Mouse (Mus musculus) limb, embryonic 11.5 days (tissue): Measurements from ENCODE around the gene Kat6b. TPM values are rescaled to one million over a fixed set of nuclear protein-coding genes. Genes with fewer than 3 reads are reported as not detected.
A peak's percentile ranks its signal among the peaks of the same experiment; 100 is the strongest.

ENCODE experiments used
- ATAC-seq: fragments of 200-750 bp; cut with Nextera tagmentation; 2 replicates; pipeline ENCODE4 v1.8.0; 2017; ENCODE audit warnings: low read depth; ENCODE audit not compliant: insufficient number of reproducible peaks, low FRiP score, low TSS enrichment
- DNase-seq: peaks from one replicate; pipeline ENCODE4 v3.0.0-alpha.2; 2015; ENCODE audit warnings: low spot score
- H3K27ac ChIP-seq: fragments of 300-500 bp; sonication (generic); replicated peaks from 2 replicates; pipeline ENCODE4 v1.5.1; 2014; ENCODE audit warnings: low read depth, mild to moderate bottlenecking, low read length
- H3K27me3 ChIP-seq: fragments of 300-500 bp; sonication (generic); 2 replicates; pipeline ENCODE4 v1.6.1; 2014; ENCODE audit warnings: mild to moderate bottlenecking, low read length, mixed read lengths; ENCODE audit not compliant: control insufficient read depth, insufficient read depth
- H3K36me3 ChIP-seq: fragments of 300-500 bp; sonication (generic); 2 replicates; pipeline ENCODE4 v1.6.1; 2014; ENCODE audit warnings: mild to moderate bottlenecking, low read length, moderate library complexity, mixed read lengths; ENCODE audit not compliant: control insufficient read depth, insufficient read depth
- H3K4me1 ChIP-seq: fragments of 300-500 bp; sonication (generic); 2 replicates; pipeline ENCODE4 v1.6.1; 2014; ENCODE audit warnings: low read length, mixed read lengths; ENCODE audit not compliant: control insufficient read depth, insufficient read depth
- H3K4me2 ChIP-seq: fragments of 300-500 bp; sonication (generic); 2 replicates; pipeline ENCODE4 v1.6.1; 2014; ENCODE audit warnings: low read depth, mild to moderate bottlenecking, moderate library complexity; ENCODE audit not compliant: severe bottlenecking
- H3K4me3 ChIP-seq: fragments of 300-500 bp; sonication (generic); 2 replicates; pipeline ENCODE4 v1.5.1; 2014; ENCODE audit warnings: low read depth, low read length
- H3K9ac ChIP-seq: fragments of 300-500 bp; sonication (generic); 2 replicates; pipeline ENCODE4 v1.6.1; 2014; ENCODE audit warnings: mild to moderate bottlenecking, low read length
- H3K9me3 ChIP-seq: fragments of 300-500 bp; sonication (generic); 2 replicates; pipeline ENCODE4 v1.6.1; 2016; ENCODE audit warnings: low read length; ENCODE audit not compliant: control insufficient read depth
- WGBS: fragments of 180-500 bp; shearing (Covaris S2); extraction: QIAGEN DNeasy Blood & Tissue Kit; methylation state at CpG from one replicate; pipeline ENCODE4 v1.1.7; 2014; 5-methylcytosine and 5-hydroxymethylcytosine counted together
- polyA plus RNA-seq: library from polyadenylated mRNA; unstranded; fragments of >200 nt; fragmentation: Nextera tagmentation; extraction: Ambion mirVana; gene quantifications from 2 replicates; pipeline ENCODE4 v1.2.1, GENCODE M21; 2014

Kat6b gene
- polyA plus RNA-seq, 1 experiment from 2014 or later = 22.8 TPM

- ATAC-seq (no peak), DNase-seq (no peak)
- Histone ChIP-seq H3K27ac (no peak overlapping the region), H3K36me3 (no peaks in the 10 kb centered on the region), H3K4me2 (no peak overlapping the region), H3K4me1 (no peaks in the 10 kb centered on the region), H3K4me3 (no peak overlapping the region), H3K9ac (no peak overlapping the region), H3K9me3 (no peaks in the 10 kb centered on the region), H3K27me3 (no peaks in the 10 kb centered on the region)
- 93% methylated on average over 2 of the region's 2 CpGs for WGBS
Observed at GRCm38 (mm10) chr14:21453896-21454295, 27.3 kb upstream of the Kat6b start.

DNA sequence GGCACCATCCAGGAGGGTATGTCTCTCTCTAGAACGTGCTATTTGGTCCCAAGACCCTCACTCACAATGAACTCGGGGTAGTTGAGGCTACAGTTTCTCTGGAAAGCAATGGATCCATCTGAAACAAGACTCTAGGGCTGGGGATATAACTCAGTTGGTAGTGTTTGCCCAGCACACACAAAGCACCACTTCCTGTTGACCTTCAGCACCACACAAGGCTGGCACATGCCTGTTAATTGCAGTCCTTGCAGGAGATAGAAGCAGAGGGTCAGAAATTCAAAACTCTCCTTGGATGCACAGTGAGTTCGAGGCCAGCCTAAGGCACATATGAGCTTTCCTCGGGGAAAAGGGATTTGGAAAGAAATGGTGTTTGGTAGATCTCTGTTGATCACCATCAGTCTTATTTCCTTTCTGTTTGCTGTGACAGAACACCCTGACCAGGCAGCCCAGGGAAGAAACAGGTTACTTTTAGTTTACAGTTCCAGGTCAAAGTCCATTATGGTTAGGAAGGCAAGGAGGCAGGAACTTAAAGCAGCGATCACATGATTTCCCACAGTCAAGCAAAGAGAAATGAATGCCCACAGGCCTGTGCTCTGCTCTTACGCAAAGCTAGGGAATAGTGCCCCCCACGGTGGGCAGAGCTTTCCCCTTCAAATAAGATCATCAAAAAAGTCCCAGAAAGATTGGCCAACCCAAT is 25.4 kb upstream of the Kat6b start:
- Histone ChIP-seq H3K27me3 (no peaks in the 10 kb centered on the region), H3K4me2 (no peak overlapping the region), H3K36me3 (no peaks in the 10 kb centered on the region), H3K27ac (no peak overlapping the region), H3K4me3 (no peak overlapping the region), H3K9ac (no peak overlapping the region), H3K9me3 (no peaks in the 10 kb centered on the region), H3K4me1 (no peaks in the 10 kb centered on the region)
- 94% methylated on average over 7 of the region's 7 CpGs for WGBS
- ATAC-seq (no peak), DNase-seq (no peak)

DNA sequence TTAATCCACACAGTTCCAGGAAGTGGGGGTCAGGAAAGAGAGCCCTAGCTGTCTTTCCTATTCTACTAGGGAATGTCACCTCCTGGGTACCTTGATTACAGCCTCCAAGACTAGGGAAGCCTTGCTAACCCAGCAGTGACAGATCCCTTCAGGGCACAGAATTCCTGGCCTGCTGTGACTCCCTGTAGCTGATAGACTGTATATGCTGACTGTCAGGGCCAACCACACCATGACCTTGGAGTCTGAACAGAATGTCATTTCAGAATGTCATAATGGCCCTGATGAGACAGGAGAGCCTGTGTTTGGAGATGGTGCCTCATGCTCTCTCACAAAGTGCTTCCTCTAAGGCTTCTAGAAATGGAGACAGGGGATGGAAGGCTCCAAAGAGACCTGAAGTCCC is 24.7 kb upstream of the Kat6b start:
- no peak overlapping the region for H3K9ac ChIP-seq
- no peak overlapping the region for H3K4me3 ChIP-seq
- DNase-seq (no peak), ATAC-seq (no peak)
- H3K4me2 ChIP-seq = no peak overlapping the region
- H3K4me1 ChIP-seq = no peaks in the 10 kb centered on the region
- no peaks in the 10 kb centered on the region for H3K36me3 ChIP-seq
- H3K27me3 ChIP-seq = no peaks in the 10 kb centered on the region
- H3K9me3 ChIP-seq = no peaks in the 10 kb centered on the region
- no peak overlapping the region for H3K27ac ChIP-seq

- DNase-seq (no peak), ATAC-seq (no peak)
- Histone ChIP-seq H3K4me3 (no peak overlapping the region), H3K36me3 (no peaks in the 10 kb centered on the region), H3K9me3 (no peaks in the 10 kb centered on the region), H3K4me2 (no peak overlapping the region), H3K27ac (no peak overlapping the region), H3K4me1 (peaks cover 6% of the 10 kb centered on the region; the same call in 1 of the 2 replicates), H3K27me3 (no peaks in the 10 kb centered on the region), H3K9ac (no peak overlapping the region)
- 89% methylated on average over 5 of the region's 5 CpGs for WGBS
Observed at GRCm38 (mm10) chr14:21457876-21458275, 23.4 kb upstream of the Kat6b start.

GRCm38 (mm10) chr14:21458696-21459095 is 22.5 kb upstream of the Kat6b start:
- H3K4me3 ChIP-seq = no peak overlapping the region

GRCm38 (mm10) chr14:21459163-21459562 is 22.1 kb upstream of the Kat6b start:
- H3K9me3 ChIP-seq = no peaks in the 10 kb centered on the region
- DNase-seq = no peak
- no peak overlapping the region for H3K9ac ChIP-seq
- no peaks in the 10 kb centered on the region for H3K27me3 ChIP-seq
- no peak for ATAC-seq
- peaks cover 8% of the 10 kb centered on the region; the same call in 1 of the 2 replicates for H3K4me1 ChIP-seq
- H3K4me3 ChIP-seq = no peak overlapping the region
- no peak overlapping the region for H3K27ac ChIP-seq
- H3K4me2 ChIP-seq = no peak overlapping the region
- no peaks in the 10 kb centered on the region for H3K36me3 ChIP-seq
- WGBS = 89% methylated on average over 4 of the region's 4 CpGs

More at GRCm38 (mm10) chr14:21458696-21459095, 22.5 kb upstream of the Kat6b start:
- no peaks in the 10 kb centered on the region for H3K36me3 ChIP-seq
- H3K4me2 ChIP-seq = no peak overlapping the region
- H3K4me1 ChIP-seq = peaks cover 8% of the 10 kb centered on the region; the same call in 1 of the 2 replicates
- H3K9ac ChIP-seq = no peak overlapping the region
- DNase-seq = no peak
- H3K9me3 ChIP-seq = no peaks in the 10 kb centered on the region
- WGBS = 66% methylated on average over 7 of the region's 7 CpGs
- ATAC-seq = no peak
- H3K27ac ChIP-seq = no peak overlapping the region
- H3K27me3 ChIP-seq = no peaks in the 10 kb centered on the region

DNA sequence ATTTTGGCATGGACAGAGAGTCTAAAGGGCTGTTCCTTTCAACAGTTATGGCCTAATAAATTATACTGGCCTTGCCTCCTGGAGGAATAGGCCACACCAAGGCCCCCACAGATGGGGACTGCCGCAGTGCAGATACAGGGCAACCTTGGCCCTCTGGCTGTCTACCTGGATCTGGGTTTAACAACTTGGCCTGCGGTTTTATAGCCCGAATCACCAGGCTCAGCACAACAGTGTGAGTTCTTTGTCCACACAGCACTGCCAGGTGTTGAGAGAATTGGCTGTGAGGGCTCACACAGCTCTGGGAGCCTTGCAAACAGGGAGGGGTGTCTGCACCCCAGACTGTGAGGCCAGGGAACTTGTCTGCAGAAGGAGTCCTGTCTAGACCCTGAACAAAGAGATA is 18.8 kb upstream of the Kat6b start:
- H3K9me3 ChIP-seq = no peaks in the 10 kb centered on the region
- no peak overlapping the region for H3K4me3 ChIP-seq
- H3K27ac ChIP-seq = peak overlapping the region; percentile 72
- DNase-seq = peak; percentile 82
- no peak overlapping the region for H3K9ac ChIP-seq
- no peaks in the 10 kb centered on the region for H3K27me3 ChIP-seq
- 15% methylated on average over 3 of the region's 3 CpGs for WGBS
- H3K36me3 ChIP-seq = no peaks in the 10 kb centered on the region
- no peak overlapping the region for H3K4me2 ChIP-seq
- peaks cover 8% of the 10 kb centered on the region; the same call in 1 of the 2 replicates for H3K4me1 ChIP-seq
- ATAC-seq = peak; percentile 92

DNA sequence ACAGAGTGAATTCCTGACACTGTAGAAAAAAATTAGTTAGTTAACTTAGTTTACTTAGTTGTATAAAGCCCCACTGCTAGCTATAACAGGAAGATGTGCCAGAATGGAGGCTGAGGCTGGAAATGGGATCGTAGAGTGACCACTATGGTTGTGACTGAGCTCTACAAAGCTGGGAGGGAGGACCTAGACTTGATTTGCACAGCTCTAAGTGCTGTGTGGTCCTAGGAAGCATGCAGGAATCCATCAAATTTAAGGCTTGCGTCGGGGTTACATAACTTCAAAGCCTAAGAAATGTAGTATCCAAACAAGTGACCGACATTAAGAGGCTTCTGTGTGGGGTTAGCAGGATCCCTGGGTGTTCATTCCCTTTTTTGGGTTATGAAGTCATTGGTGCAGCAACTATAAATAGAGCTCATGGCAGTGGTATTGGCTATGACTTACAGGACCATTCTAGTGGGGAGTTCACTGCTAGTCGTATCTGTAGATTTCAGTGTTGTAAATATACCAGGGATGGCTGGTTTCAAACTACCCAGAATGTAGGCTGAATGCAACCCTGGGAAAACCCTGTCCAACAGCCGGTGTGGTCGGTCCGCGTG is 18.0 kb upstream of the Kat6b start:
- H3K4me3 ChIP-seq = no peak overlapping the region
- ATAC-seq = no peak
- H3K36me3 ChIP-seq = no peaks in the 10 kb centered on the region
- H3K27ac ChIP-seq = peak overlapping the region; percentile 72
- H3K27me3 ChIP-seq = no peaks in the 10 kb centered on the region
- whole genome bisulfite sequencing = 83% methylated on average over 9 of the region's 9 CpGs
- no peak for DNase-seq
- peaks cover 8% of the 10 kb centered on the region; the same call in 1 of the 2 replicates for H3K4me1 ChIP-seq
- no peak overlapping the region for H3K9ac ChIP-seq
- no peak overlapping the region for H3K4me2 ChIP-seq
- H3K9me3 ChIP-seq = no peaks in the 10 kb centered on the region
